Mouse (Mus musculus) embryonic fibroblast, embryonic 13.5 days (primary cell): ENCODE data around the gene Tex46.

ENCODE experiments used
- CTCF ChIP-seq: IDR thresholded peaks from 2 replicates; pipeline ENCODE4 v1.5.1; 2011; ENCODE audit warnings: mild to moderate bottlenecking, control low read depth, low read length, moderate library complexity, borderline replicate concordance; ENCODE audit not compliant: insufficient read depth
- POLR2A ChIP-seq: IDR thresholded peaks from 2 replicates; pipeline ENCODE4 v1.6.1; 2011; ENCODE audit warnings: low read depth, mild to moderate bottlenecking, control low read depth, low read length, moderate library complexity

- TF ChIP-seq CTCF: no peak
- no peak for TF ChIP-seq POLR2A
These were observed 40.0 kb downstream of the Tex46 start for GRCm38 (mm10) chr4:136650261-136650660.
